Mouse (Mus musculus) fat pad, adult 2 months (tissue): ENCODE results near the gene Dact3.

Source experiments
- DNase-seq: peaks from one replicate; pipeline ENCODE4 v3.0.0-alpha.2; 2011; ENCODE audit warnings: low read depth, low spot score; ENCODE audit errors: extremely low read depth

Gene Dact3

DNA sequence AGATGAGACGGTGACA lies at the start of gene Dact3:
TSS of gene Dact3 (plus strand) at position 8 of the 16 bp plus-strand sequence.
- DNase-seq = no peak

DNA sequence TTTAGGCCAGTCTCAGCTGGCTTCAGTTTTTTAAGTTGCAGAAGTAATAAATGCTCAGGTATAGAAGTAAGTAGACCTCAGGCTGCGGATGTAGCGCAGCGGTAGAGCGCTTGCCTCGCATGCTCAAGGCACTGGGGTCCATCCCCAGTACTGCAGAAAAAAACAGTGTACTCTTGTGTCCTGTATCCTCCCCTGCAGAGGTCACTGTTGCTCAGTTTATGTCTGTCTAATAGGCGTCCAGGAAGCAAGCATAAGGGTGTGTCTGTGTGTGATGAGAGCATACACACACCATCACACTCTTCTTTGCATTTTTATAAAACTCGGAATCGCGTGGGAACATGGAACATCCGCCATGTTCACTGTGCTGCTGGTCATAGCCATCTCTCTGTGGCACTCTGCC lies 49.3 kb upstream of the Dact3 start:
- DNase-seq = no peak

DNA sequence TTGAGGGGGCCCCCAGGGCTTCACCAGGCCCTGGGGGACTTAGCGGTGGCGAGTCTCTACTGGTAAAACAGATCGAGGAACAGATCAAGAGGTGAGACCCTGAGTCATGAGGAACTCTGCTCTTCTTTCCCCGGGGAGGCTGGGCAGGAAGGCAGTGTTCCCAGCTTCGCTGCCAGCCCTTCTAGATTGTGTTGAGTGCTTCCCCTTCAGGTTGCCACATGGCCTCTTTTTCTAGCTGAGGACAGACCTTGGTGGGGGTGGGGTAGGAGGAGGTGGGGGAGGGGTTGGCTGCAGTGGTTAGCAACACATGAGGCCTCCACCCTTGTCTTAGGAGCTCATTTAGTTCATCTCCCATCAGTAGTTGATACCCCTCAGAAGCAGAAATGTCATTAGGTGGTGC lies 48.5 kb upstream of the Dact3 start:
- DNase-seq = no peak

DNA sequence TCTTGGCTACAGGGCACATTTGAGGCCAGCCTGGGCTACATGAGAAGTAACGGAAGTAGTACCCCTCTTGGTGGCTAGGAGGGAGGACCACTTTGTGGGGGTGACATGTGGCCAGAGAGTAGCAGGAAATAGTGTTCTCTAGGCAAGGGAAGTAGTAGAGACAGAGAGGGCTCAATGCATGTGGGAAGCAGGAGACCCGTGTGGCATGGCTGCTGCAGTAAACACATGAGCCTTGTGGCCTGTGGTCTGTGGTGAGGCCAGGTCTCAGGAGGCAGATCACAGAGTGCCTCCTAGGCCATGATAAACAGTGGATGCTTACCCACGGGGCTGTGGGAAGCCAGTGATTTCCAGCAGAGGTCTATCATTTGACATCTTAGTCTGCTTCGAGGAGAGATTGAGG lies 47.8 kb upstream of the Dact3 start:
- DNase-seq = no peak

DNA sequence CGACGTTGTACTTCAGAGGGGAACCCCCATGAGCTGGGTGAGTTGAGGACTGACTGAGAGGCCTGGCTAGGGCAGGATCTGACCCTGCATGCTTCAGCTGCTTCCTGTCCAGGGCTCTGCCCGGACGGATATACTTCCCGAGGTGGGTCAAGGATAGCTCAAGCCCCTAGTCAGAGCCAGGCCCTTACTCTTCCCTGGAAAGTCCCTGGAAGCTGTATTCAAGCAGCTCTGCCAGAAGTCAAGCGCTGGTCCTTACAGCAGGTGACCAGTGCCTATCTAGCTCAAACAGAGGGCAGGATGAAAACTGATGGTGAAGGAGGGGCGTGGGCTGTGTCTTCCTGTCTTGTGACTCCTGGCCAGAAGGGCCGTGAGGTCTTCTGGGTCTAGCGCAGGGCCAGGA lies 44.7 kb upstream of the Dact3 start:
- DNase-seq = no peak

DNA sequence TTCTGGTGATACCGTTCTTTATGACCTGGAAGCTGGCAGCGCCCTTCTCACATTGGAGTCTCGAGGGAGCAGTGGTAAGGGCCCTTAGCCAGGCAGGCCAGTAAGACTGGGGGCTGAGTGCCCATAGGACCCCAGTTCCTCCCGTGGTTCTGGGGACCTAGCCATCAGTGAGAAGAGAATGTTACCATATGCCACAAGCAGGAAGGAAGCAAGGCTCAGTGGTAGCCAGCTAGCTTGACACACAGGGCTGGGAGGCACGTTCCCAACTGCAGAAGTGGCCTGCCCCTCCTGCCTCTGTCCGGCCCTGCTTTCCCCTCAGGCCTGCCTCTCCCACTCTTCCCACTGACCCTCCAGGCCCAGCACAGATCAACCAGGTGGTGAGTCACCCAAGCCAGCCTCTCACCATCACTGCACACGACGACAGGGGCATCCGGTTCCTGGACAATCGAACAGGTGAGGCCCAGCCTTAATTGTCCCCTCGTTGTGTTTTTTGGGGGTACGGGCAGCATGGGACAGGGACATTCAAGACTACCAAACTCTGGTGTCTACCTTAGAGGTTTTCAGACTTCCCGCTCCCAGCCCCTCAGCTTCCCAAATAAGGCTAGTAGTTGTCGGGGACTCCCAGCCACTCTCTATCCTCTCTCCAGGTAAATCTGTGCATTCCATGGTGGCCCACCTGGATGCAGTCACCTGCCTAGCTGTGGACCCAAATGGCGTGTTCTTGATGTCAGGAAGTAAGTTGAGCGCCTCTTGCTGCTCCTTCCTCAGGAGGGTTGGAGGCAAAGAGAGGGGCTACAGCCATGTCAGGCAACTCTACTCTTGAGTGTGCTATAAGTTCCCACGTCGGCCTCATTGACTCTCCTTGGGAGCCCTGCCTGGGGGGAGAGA lies 37.0 kb upstream of the Dact3 start:
- no peak for DNase-seq

DNA sequence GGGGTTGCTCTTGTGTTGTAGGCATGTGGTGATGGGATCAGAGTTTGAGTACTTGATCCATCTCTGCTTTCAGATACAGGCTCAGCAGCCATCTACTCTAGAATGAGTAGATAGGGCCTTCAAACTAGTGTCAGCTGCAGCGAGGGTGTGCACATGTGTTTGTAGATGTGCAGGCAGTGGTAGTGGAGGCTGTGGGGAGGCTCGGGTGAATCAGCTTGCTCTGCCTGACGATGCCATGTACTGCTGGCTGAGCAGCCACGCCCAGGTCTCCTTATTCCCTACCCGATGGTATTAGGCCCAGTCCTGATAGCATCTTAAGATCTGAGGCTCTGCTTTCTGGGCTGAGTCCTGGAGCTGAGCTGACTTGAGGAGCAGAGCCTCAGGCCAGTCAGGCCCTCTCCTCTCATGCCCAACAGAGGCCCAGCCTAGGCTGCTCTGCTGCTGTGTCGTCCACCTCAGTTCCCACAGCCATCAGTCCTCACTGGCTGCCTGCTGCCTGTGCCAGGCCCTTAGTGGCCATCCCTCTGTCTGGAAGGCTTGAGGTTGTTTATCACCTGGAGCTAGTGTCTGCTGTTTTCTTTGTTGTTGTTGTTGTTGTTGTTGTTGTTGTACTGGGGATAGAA lies 36.2 kb upstream of the Dact3 start:
- no peak for DNase-seq

DNA sequence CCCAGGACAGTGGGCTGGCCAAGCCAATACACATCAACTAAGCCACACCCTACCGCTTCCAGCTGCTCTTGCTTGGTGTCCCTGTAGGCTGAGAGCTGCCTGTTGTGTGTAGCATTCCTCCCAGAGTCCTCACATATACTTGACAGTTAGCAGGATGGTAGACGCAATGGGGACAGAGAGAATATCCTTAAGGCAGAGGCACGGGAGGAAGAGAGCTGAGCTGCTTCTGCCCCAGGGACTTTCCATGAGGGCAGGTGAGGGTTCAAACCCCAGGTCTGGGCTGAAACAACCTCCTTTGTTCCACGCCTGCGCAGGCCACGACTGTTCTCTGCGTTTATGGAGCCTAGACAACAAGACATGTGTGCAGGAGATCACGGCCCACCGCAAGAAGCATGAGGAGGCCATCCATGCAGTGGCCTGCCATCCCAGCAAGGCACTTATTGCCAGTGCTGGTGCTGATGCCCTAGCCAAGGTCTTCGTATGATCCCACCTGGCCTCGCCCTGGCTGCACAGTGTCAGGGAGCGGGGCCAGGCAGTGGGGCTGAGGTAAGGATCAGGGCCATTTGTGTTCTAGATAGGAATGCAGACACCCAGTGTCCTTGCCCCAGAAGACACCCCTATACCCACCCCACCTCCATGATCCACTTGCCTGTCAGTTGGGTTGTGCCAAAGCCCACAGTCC lies 35.5 kb upstream of the Dact3 start:
- DNase-seq = no peak

DNA sequence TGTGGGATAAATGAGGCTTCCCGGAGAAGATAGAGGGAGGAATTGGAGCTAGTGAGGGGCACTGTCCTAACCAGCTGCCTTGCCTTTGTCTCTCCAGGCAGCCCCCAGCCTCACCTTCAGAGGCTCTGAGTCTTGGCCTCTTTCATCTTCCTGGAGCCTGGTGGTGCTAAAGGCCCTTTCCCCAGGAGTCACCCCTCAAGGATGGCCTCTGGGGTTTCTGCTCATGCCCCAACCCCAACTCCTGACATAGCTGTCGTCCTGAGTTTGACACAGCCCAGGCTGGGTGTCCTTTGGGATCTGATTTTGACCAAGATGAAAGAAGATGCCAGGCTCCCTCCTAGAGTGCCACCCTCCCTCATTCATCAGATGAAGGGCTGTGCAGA lies 35.0 kb upstream of the Dact3 start:
- DNase-seq = no peak

DNA sequence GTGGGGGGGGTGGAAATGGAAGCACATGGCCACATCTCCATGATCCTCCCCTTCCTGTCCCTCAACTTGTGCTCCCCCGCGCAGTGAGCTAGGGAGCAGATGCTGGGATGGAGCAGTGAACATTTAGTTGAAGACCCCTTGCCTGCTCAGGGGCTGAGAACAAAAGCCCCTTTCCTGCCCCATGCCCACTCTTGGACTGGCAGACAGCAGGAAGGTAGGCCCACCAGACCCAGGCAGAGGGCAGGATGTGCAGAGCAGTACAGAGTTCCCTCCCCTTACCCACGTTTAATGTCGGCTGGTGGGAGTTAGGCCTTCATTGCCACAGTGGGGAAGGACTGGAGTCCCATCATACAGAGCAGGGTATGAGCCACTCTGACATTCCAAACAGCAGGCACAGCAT lies 34.0 kb upstream of the Dact3 start:
- DNase-seq = no peak

DNA sequence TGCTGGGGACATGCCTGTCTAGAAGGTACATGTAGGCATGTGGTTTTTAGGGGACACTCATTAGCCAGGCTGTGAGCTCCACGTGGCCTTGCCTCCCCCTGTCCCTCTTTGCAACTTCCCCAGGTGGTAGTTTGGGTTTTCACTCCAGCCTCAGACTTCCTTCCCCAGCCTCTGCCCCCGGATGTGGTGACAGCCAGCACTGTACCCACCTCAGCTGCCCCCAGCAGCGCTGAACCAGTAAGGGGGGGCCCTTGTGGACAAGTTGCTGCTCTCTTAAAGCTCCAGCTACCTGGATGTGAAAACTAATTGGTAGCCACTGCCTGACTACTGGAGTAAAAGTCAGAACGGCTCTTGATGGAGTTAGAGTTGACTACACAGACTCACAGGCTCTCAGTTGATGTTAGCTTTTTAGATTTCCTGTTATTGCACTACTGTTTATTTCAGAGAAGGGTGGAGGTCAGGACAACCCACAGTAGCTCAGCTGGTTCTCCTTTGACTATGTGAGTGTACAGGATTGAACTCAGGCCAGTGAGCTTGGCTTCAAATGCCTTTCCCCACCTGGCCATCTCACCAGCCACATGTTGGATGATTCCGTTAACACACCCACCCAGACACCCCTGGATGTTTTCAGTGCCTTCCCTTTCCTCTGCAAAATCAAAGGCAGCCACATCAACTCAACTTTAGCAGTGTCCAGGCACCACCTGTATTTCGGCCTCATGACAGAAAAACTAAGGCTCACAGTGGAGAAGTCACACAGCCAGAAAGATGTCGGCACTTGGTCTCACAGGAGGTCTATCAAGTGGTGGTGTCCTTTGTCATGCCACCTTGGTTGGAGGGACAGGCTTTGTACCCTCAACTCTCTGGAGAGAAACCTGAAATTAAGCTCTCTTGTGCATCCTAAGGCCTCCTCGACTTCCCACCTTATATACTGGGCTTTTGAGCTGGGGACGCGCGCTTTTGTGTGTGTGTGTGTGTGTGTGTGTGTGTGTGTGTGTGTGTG lies 33.3 kb upstream of the Dact3 start:
- DNase-seq = no peak

- DNase-seq = no peak
These were observed 32.5 kb upstream of the Dact3 start, which contains the start of gene Prkd2 for GRCm38 (mm10) chr7:16842645-16843063. Gene Prkd2, plus strand, starts transcription at chr7:16842902.

- no peak for DNase-seq
These were observed 31.5 kb upstream of the Dact3 start for GRCm38 (mm10) chr7:16843441-16844171.

DNA sequence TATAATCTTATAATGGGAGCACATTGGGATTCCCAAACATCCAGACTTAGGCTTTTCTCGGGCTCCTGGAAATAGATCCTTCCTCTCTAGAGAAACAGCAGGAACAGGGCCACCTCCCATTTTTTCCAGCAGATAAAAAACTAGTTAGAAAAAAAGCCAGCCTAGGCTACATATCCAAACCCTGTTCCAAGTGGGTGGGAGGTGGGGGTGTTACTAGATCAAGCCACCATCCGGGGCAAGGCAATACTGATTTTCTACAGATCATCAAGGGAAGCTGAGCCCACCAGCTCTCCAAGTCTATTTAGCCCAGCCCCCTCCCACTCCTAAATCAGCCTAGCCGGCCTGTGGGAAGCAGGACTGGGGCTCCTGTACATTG lies 30.4 kb upstream of the Dact3 start:
- DNase-seq = no peak

GRCm38 (mm10) chr7:16845072-16845819 lies 29.9 kb upstream of the Dact3 start:
- DNase-seq = no peak

DNA sequence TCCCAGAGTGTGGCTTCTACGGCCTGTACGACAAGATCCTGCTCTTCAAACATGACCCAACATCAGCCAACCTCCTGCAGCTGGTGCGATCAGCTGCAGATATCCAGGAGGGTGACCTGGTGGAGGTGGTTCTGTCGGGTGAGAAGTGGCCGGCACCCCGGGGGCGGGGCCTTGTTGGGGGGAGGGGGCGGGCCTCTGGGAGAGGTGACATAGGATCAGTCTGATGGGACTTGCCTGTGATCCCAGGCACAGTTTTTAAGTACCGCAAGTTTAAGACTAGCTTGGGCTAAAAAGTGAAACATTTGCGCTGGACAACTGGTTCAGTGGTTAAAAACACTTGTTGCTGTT lies 29.3 kb upstream of the Dact3 start:
- no peak for DNase-seq

- DNase-seq = no peak
These were observed 28.3 kb upstream of the Dact3 start for GRCm38 (mm10) chr7:16846775-16847174.

- no peak for DNase-seq
These were observed 27.6 kb upstream of the Dact3 start for GRCm38 (mm10) chr7:16847507-16847906.

DNA sequence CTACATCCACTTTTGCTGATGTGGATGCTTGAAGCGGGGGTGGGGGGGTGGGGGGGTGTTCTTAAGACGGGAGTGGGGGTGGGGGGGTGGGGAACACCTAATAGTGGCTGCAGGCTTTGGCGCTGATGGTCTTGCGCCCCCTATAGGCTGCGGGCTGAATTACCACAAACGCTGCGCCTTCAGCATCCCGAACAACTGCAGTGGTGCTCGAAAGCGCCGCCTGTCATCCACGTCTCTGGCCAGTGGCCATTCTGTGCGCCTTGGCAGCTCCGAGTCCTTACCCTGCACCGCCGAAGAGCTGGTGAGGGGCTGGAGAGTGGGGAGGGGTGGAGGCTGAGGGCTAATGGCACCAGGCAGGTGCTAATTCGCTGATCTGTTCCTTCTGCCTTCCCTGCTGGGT lies 26.5 kb upstream of the Dact3 start:
- DNase-seq = no peak

DNA sequence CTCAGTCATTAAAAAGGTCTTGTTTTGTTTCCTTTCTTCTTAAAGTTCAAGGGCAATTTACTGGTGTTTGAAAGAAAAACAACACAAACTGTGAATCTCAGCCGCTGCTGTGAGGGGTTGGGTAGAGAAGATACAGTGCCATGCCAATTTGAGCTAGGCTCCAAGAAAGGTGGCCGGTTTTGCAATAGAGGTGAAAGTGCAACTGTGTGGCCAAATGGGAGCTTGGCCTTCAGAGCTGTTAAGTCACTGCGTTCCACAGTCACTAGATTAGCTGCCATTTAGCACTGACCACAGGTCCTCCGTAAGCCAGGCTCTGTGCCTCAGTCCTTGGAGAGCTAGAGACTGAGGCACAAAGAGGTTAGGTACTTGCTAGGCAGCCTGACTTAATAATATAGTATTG lies 23.5 kb upstream of the Dact3 start:
- no peak for DNase-seq
